Mouse (Mus musculus): ENCODE data around the gene Ggps1. TPM values are rescaled to one million over a fixed set of nuclear protein-coding genes. Genes with fewer than 3 reads are reported as not detected.
"Not testable (repeated sequence)": the region's sequence is repeated elsewhere in the genome, so short reads cannot be mapped to it uniquely, and the experiment has no call there.

Ggps1 gene
- total and polyA plus RNA-seq, 2 experiments from 2014 or later: 73.0 to 107 TPM

GRCm38 (mm10) chr13:14026154-14026820, 37.0 kb downstream of the Ggps1 start:
- no peak for TF ChIP-seq CTCF (IDR thresholded peaks at IDR 0.05; ENCODE audit: low read depth)
- no peak for DNase-seq
- no peak overlapping the region for H3K4me3 ChIP-seq (ENCODE audit: low read depth, low read length)

GRCm38 (mm10) chr13:14025554-14025953, 37.7 kb downstream of the Ggps1 start:
- peaks cover 23% of the 10 kb centered on the region for H3K36me3 ChIP-seq (ENCODE audit: insufficient read depth)
- no peak overlapping the region for H3K4me2 ChIP-seq (ENCODE audit: low read depth)
- no peak for DNase-seq
- H3K4me3 ChIP-seq (ENCODE audit: low read depth, low read length): no peak overlapping the region
- H3K4me1 ChIP-seq (ENCODE audit: insufficient read depth): no peaks in the 10 kb centered on the region
- H3K9ac ChIP-seq: no peak overlapping the region
- no peak overlapping the region for H3K27ac ChIP-seq (ENCODE audit: low read depth, low read length)
- no peaks in the 10 kb centered on the region for H3K27me3 ChIP-seq (ENCODE audit: insufficient read depth, low read length)
- no peaks in the 10 kb centered on the region for H3K9me3 ChIP-seq (ENCODE audit: low read length)
- 95% methylated on average over 6 of the region's 6 CpGs for WGBS
- no peak for TF ChIP-seq CTCF (IDR thresholded peaks at IDR 0.05; ENCODE audit: low read depth)
- ATAC-seq: no peak

More at GRCm38 (mm10) chr13:14026154-14026820, 37.0 kb downstream of the Ggps1 start:
- no peaks in the 10 kb centered on the region for H3K9me3 ChIP-seq (ENCODE audit: low read length)
- no peaks in the 10 kb centered on the region for H3K4me1 ChIP-seq (ENCODE audit: insufficient read depth)
- H3K27ac ChIP-seq (ENCODE audit: low read depth, low read length): no peak overlapping the region
- 96% methylated on average over 6 of the region's 6 CpGs for WGBS
- H3K9ac ChIP-seq: no peak overlapping the region
- no peak overlapping the region for H3K4me2 ChIP-seq (ENCODE audit: low read depth)
- no peak for ATAC-seq
- H3K27me3 ChIP-seq (ENCODE audit: insufficient read depth, low read length): no peaks in the 10 kb centered on the region
- H3K36me3 ChIP-seq (ENCODE audit: insufficient read depth): peaks cover 23% of the 10 kb centered on the region

- WGBS: 89% methylated on average over 11 of the region's 12 CpGs
- not testable (repeated sequence) for H3K4me3 ChIP-seq (ENCODE audit: low read depth, low read length); DNase-seq
Observed at GRCm38 (mm10) chr13:14021417-14021816, 41.9 kb downstream of the Ggps1 start.

GRCm38 (mm10) chr13:14018852-14019251, 44.4 kb downstream of the Ggps1 start:
- Histone ChIP-seq H3K4me2 (ENCODE audit: low read depth) (no peak overlapping the region), H3K9ac (no peak overlapping the region), H3K4me3 (ENCODE audit: low read depth, low read length) (no peak overlapping the region), H3K27ac (ENCODE audit: low read depth, low read length) (no peak overlapping the region), H3K4me1 (ENCODE audit: insufficient read depth) (no peaks in the 10 kb centered on the region), H3K27me3 (ENCODE audit: insufficient read depth, low read length) (no peaks in the 10 kb centered on the region), H3K36me3 (ENCODE audit: insufficient read depth) (peaks cover 23% of the 10 kb centered on the region), H3K9me3 (ENCODE audit: low read length) (no peaks in the 10 kb centered on the region)
- ATAC-seq: no peak
- TF ChIP-seq CTCF (IDR thresholded peaks at IDR 0.05; ENCODE audit: low read depth): no peak
- WGBS: 95% methylated on average over 3 of the region's 3 CpGs
- no peak for DNase-seq

More at GRCm38 (mm10) chr13:14021417-14021816, 41.9 kb downstream of the Ggps1 start:
- not testable (repeated sequence) for H3K27me3 ChIP-seq (ENCODE audit: insufficient read depth, low read length); H3K9ac ChIP-seq; H3K4me2 ChIP-seq (ENCODE audit: low read depth); H3K9me3 ChIP-seq (ENCODE audit: low read length); H3K4me1 ChIP-seq (ENCODE audit: insufficient read depth); ATAC-seq; H3K27ac ChIP-seq (ENCODE audit: low read depth, low read length)
- H3K36me3 ChIP-seq (ENCODE audit: insufficient read depth): peaks cover 19% of the 10 kb centered on the region

GRCm38 (mm10) chr13:14018283-14018682, 45.0 kb downstream of the Ggps1 start:
- H3K4me2 ChIP-seq (ENCODE audit: low read depth): no peak overlapping the region
- ATAC-seq (no peak), DNase-seq (no peak)
- no peak overlapping the region for H3K27ac ChIP-seq (ENCODE audit: low read depth, low read length)
- H3K36me3 ChIP-seq (ENCODE audit: insufficient read depth): peaks cover 23% of the 10 kb centered on the region
- H3K9me3 ChIP-seq (ENCODE audit: low read length): no peaks in the 10 kb centered on the region
- TF ChIP-seq CTCF (IDR thresholded peaks at IDR 0.05; ENCODE audit: low read depth): no peak
- no peaks in the 10 kb centered on the region for H3K4me1 ChIP-seq (ENCODE audit: insufficient read depth)
- no peaks in the 10 kb centered on the region for H3K27me3 ChIP-seq (ENCODE audit: insufficient read depth, low read length)
- H3K4me3 ChIP-seq (ENCODE audit: low read depth, low read length): no peak overlapping the region
- no peak overlapping the region for H3K9ac ChIP-seq

GRCm38 (mm10) chr13:14015609-14016008, 47.7 kb downstream of the Ggps1 start:
- Histone ChIP-seq H3K36me3 (ENCODE audit: insufficient read depth) (peaks cover 37% of the 10 kb centered on the region), H3K9me3 (ENCODE audit: low read length) (no peaks in the 10 kb centered on the region), H3K4me2 (ENCODE audit: low read depth) (no peak overlapping the region), H3K27me3 (ENCODE audit: insufficient read depth, low read length) (no peaks in the 10 kb centered on the region), H3K27ac (ENCODE audit: low read depth, low read length) (no peak overlapping the region), H3K9ac (no peak overlapping the region), H3K4me3 (ENCODE audit: low read depth, low read length) (no peak overlapping the region), H3K4me1 (ENCODE audit: insufficient read depth) (no peaks in the 10 kb centered on the region)
- no peak for DNase-seq
- TF ChIP-seq CTCF (IDR thresholded peaks at IDR 0.05; ENCODE audit: low read depth): no peak
- no peak for ATAC-seq
- WGBS: 94% methylated on average over 6 of the region's 6 CpGs

GRCm38 (mm10) chr13:14014540-14014939, 48.7 kb downstream of the Ggps1 start:
- Histone ChIP-seq H3K9me3 (ENCODE audit: low read length) (no peaks in the 10 kb centered on the region), H3K9ac (no peak overlapping the region), H3K4me2 (ENCODE audit: low read depth) (no peak overlapping the region), H3K4me1 (ENCODE audit: insufficient read depth) (no peaks in the 10 kb centered on the region), H3K36me3 (ENCODE audit: insufficient read depth) (peaks cover 35% of the 10 kb centered on the region), H3K4me3 (ENCODE audit: low read depth, low read length) (no peak overlapping the region), H3K27ac (ENCODE audit: low read depth, low read length) (no peak overlapping the region), H3K27me3 (ENCODE audit: insufficient read depth, low read length) (no peaks in the 10 kb centered on the region)
- DNase-seq (no peak), ATAC-seq (no peak)
- TF ChIP-seq CTCF (IDR thresholded peaks at IDR 0.05; ENCODE audit: low read depth): no peak
- WGBS: 93% methylated on average over 4 of the region's 4 CpGs
